Mouse (Mus musculus) intestine, embryonic 15.5 days (tissue): ENCODE data around the gene Gamt. TPM values are rescaled to one million over a fixed set of nuclear protein-coding genes. Genes with fewer than 3 reads are reported as not detected.

Source experiments
- ATAC-seq: fragments of 200-750 bp; cut with Nextera tagmentation; 2 replicates; pipeline ENCODE4 v1.8.0; 2017; ENCODE audit warnings: moderate TSS enrichment, moderate library complexity
- H3K27ac ChIP-seq: fragments of 300-500 bp; sonication (generic); 2 replicates; pipeline ENCODE4 v1.5.1; 2015; ENCODE audit warnings: mild to moderate bottlenecking, inconsistent platforms
- H3K27me3 ChIP-seq: fragments of 300-500 bp; sonication (generic); replicated peaks from 2 replicates; pipeline ENCODE4 v1.6.1; 2015; ENCODE audit warnings: inconsistent platforms
- H3K36me3 ChIP-seq: fragments of 300-500 bp; sonication (generic); 2 replicates; pipeline ENCODE4 v1.6.1; 2015; ENCODE audit warnings: inconsistent platforms
- H3K4me1 ChIP-seq: fragments of 300-500 bp; sonication (generic); replicated peaks from 2 replicates; pipeline ENCODE4 v1.6.1; 2015; ENCODE audit warnings: inconsistent platforms
- H3K4me2 ChIP-seq: fragments of 300-500 bp; sonication (generic); replicated peaks from 2 replicates; pipeline ENCODE4 v1.6.1; 2015; ENCODE audit warnings: mild to moderate bottlenecking, inconsistent platforms
- H3K4me3 ChIP-seq: fragments of 300-500 bp; sonication (generic); replicated peaks from 2 replicates; pipeline ENCODE4 v1.5.1; 2015; ENCODE audit warnings: inconsistent platforms
- H3K9ac ChIP-seq: fragments of 300-500 bp; sonication (generic); 2 replicates; pipeline ENCODE4 v1.6.1; 2015; ENCODE audit warnings: inconsistent platforms
- H3K9me3 ChIP-seq: fragments of 300-500 bp; sonication (generic); 2 replicates; pipeline ENCODE4 v1.6.1; 2016; ENCODE audit warnings: inconsistent platforms
- WGBS: fragments of 180-500 bp; shearing (Covaris S2); methylation state at CpG from one replicate; pipeline ENCODE4 v1.1.7; 2015; 5-methylcytosine and 5-hydroxymethylcytosine counted together
- polyA plus RNA-seq: library from polyadenylated mRNA; unstranded; fragments of >200 nt; fragmentation: Nextera tagmentation; extraction: Ambion mirVana; gene quantifications from 2 replicates; pipeline ENCODE4 v1.2.1, GENCODE M21; 2015

Gamt gene
- polyA plus RNA-seq, result 71.0 and 112 TPM in 2 replicates

DNA sequence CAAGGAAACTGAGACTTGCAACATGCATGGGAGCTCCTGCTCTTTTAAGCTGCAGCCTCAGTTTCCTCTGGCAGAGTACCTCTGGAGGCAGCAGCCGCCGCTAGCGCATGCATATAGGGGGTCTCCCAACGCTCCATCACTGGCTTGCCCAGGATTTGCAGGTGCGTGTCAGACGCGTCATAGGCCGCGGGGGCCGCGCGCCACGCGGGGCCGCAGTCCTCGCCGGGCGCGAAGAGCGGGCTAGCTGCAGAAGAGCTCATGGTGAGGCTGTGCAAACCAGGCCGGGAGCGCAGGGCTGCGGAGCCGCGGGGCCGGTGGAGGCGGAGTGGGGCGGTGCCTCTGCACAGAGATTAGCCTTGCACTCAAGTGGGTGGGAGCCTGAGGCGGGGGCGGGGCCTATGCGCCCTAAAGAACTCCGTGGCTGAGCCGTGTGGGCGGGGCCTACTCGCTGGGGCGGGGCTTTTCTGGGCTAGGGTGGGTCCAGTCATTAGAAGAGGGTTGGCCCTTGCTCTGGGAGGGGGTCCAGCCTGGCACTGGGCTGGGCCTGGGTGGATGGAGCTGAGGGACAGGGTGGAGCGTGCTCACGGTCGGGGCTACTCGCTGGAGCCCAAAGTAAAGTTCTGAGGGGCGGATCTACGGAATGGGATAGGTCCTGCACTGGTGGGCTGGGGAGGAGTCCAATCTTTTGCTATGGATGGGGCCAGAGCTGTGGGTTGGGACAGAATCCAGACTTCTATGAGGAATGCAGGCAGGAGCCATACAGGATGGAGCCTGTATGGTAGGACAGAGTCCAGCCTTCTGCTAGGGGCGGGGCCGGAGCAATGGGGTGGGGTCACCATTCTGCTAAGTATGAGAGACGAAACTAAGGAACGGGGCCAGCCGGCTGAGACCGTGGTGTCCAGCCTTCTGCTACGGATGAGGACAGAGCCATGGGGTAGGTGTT is at the start of gene Gamt, which contains the start of gene Dazap1:
Gene Gamt (minus strand): TSS at position 371 of the 943 bp plus-strand sequence.
Gene Dazap1 (plus strand): TSS at position 845 of the 943 bp plus-strand sequence.
- Histone ChIP-seq H3K27me3 (no peaks in the 10 kb centered on the region), H3K4me3 (peak within 1 kb of the TSS; percentile 49), H3K9ac (peak within 1 kb of the TSS; percentile 61), H3K27ac (peak within 1 kb of the TSS; percentile 99), H3K4me1 (peaks cover 33% of the 10 kb centered on the region), H3K9me3 (no peaks in the 10 kb centered on the region), H3K36me3 (peaks cover 24% of the 10 kb centered on the region), H3K4me2 (peak within 1 kb of the TSS; percentile 92)
- WGBS, result under 1% methylated on average over 49 of the region's 49 CpGs
- peak; percentile 90 for ATAC-seq

GRCm38 (mm10) chr10:80304862-80305261 is 44.0 kb upstream of the Gamt start:
- no peak overlapping the region for H3K27ac ChIP-seq
- 13% methylated on average over 25 of the region's 25 CpGs for WGBS
- H3K4me2 ChIP-seq, result peak overlapping the region; percentile 46
- peak; percentile 52; the same call in 1 of the 2 replicates for ATAC-seq
- H3K4me3 ChIP-seq, result peak overlapping the region; percentile 11; the same call in 1 of the 2 replicates
- H3K36me3 ChIP-seq, result no peaks in the 10 kb centered on the region
- no peaks in the 10 kb centered on the region for H3K9me3 ChIP-seq
- H3K4me1 ChIP-seq, result peaks cover 12% of the 10 kb centered on the region
- no peak overlapping the region for H3K9ac ChIP-seq
- peaks cover 53% of the 10 kb centered on the region for H3K27me3 ChIP-seq

- Histone ChIP-seq H3K9me3 (no peaks in the 10 kb centered on the region), H3K27ac (no peak overlapping the region), H3K27me3 (peaks cover 57% of the 10 kb centered on the region), H3K4me2 (peak overlapping the region; percentile 46), H3K4me3 (peak overlapping the region; percentile 11; the same call in 1 of the 2 replicates), H3K36me3 (no peaks in the 10 kb centered on the region), H3K9ac (no peak overlapping the region), H3K4me1 (peaks cover 12% of the 10 kb centered on the region)
- WGBS, result 23% methylated on average over 12 of the region's 12 CpGs
- ATAC-seq, result no peak
These were observed 43.6 kb upstream of the Gamt start for GRCm38 (mm10) chr10:80304458-80304857.

DNA sequence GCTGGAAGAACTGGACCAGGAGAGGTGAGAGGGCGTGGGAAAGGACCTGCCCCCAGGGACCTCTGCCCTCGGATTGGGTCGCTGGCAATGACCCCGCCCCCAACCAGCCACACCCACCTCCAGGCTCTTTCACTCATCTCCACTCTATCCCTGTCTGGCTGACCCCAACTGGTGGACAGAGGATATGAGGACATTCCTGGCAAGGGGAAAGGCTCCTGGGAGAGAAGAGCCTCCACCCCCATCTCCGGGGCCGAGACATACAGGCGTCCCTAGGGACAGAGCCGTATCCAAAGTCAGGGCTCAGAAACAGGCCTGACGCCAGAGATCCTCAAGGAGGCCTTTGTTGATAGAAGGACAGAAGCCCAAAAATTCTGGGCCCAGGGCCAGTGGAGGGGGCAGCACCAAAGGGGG is 41.7 kb upstream of the Gamt start:
- Histone ChIP-seq H3K27me3 (peaks cover 73% of the 10 kb centered on the region), H3K4me2 (peak overlapping the region; percentile 17), H3K36me3 (no peaks in the 10 kb centered on the region)

DNA sequence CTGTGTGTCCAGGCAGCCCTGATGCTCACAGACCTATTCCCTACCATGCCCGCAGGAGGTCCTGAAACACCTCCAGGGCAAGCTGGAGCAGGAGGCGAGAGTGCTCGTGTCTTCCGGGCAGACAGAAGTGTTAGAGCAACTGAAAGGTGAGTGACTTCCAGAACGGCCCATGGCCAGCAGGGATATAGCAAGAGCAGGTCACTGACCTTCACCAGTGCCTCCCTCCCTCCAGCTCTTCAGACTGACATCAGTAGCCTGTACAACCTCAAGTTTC is 41.2 kb upstream of the Gamt start:
- H3K4me3 ChIP-seq, result no peak overlapping the region
- peaks cover 76% of the 10 kb centered on the region for H3K27me3 ChIP-seq
- no peaks in the 10 kb centered on the region for H3K36me3 ChIP-seq
- WGBS, result 51% methylated on average over 5 of the region's 5 CpGs
- H3K27ac ChIP-seq, result peak overlapping the region; percentile 40; the same call in 1 of the 2 replicates
- H3K9ac ChIP-seq, result 0 out of 2 replicates have a peak overlapping the region, but pooled peaks have one; percentile 6
- ATAC-seq, result no peak
- peaks cover 12% of the 10 kb centered on the region for H3K4me1 ChIP-seq
- no peaks in the 10 kb centered on the region for H3K9me3 ChIP-seq
- peak overlapping the region; percentile 17 for H3K4me2 ChIP-seq

More for the DNA sequence above, 41.7 kb upstream of the Gamt start:
- 11% methylated on average over 9 of the region's 9 CpGs for WGBS
- no peaks in the 10 kb centered on the region for H3K9me3 ChIP-seq
- ATAC-seq, result peak; percentile 39
- no peak overlapping the region for H3K4me3 ChIP-seq
- H3K4me1 ChIP-seq, result peaks cover 12% of the 10 kb centered on the region
- H3K27ac ChIP-seq, result peak overlapping the region; percentile 40; the same call in 1 of the 2 replicates
- H3K9ac ChIP-seq, result 0 out of 2 replicates have a peak overlapping the region, but pooled peaks have one; percentile 6

DNA sequence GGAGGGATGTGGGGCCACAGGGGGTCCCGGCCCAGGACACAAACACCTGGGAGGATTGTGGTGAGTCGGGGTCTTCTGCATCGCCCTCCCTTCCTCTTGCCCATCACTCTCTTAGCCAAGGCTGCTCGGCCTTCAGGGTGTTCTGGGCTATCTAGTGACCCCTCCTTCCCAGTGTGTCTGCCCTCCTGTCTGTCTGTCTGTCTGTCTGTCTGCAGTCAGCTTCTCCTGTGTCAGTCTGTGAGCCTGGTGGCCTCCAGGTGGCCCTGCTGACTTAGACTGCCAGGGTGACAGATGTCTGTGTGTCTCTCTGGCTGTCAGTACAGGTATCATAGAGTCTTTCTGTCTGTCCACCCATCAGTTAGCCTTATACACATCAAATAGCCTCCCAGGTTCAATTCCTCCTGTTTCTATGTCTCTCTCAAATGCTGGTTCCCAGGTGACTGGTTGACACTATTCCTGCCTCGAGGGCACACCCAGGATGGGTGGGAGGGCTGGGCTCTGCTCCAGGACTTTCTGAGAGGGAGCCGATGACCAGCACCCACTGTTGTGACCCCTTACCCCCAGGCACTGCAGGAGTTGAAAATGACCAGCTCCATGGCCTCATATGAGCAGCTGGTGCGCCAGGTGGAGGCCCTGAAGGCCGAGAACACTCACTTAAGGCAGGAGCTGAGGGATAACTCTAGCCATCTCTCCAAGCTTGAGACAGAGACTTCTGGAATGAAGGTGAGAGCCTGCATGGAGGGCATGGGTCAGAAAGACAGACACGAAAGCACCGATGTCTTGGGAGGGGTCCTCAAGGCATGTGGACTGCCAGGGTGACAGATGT is 40.7 kb upstream of the Gamt start:
- no peak for ATAC-seq
- Histone ChIP-seq H3K36me3 (no peaks in the 10 kb centered on the region), H3K9me3 (no peaks in the 10 kb centered on the region), H3K27me3 (peaks cover 74% of the 10 kb centered on the region), H3K4me2 (peak overlapping the region; percentile 9; the same call in 1 of the 2 replicates), H3K4me1 (peaks cover 12% of the 10 kb centered on the region), H3K27ac (no peak overlapping the region), H3K4me3 (0 out of 2 replicates have a peak overlapping the region, but pooled peaks have one; percentile 2), H3K9ac (0 out of 2 replicates have a peak overlapping the region, but pooled peaks have one; percentile 6)
- WGBS, result 76% methylated on average over 10 of the region's 10 CpGs

- Histone ChIP-seq H3K27me3 (peaks cover 68% of the 10 kb centered on the region), H3K4me3 (0 out of 2 replicates have a peak overlapping the region, but pooled peaks have one; percentile 2), H3K9me3 (no peaks in the 10 kb centered on the region), H3K4me2 (0 out of 2 replicates have a peak overlapping the region, but pooled peaks have one; percentile 2), H3K36me3 (no peaks in the 10 kb centered on the region), H3K9ac (no peak overlapping the region), H3K27ac (no peak overlapping the region), H3K4me1 (peaks cover 17% of the 10 kb centered on the region)
- no peak for ATAC-seq
- WGBS, result 35% methylated on average over 11 of the region's 11 CpGs
These were observed 39.9 kb upstream of the Gamt start for GRCm38 (mm10) chr10:80300672-80301181.

DNA sequence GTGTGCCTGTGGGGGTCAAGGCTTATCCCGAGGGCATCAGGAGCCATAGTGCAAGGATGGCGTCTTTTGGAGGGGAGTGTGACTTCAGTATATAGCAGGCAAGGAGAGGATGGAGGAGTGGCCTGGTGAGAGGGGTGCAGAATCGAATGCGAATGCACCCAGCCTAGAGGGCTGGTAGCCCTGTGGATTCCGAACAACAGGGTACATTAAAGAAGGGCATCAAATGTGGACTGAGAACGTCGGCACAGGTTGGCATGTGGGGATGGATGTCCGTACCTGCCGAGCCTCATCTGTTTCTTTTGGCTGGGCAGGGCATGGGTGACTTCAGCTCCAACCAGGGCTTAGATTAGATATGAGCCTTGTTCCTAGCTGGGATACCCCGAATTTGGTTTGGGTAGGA is 39.0 kb upstream of the Gamt start:
- peaks cover 2% of the 10 kb centered on the region; the same call in 1 of the 2 replicates for H3K36me3 ChIP-seq
- no peak overlapping the region for H3K4me2 ChIP-seq
- no peaks in the 10 kb centered on the region for H3K9me3 ChIP-seq
- peaks cover 21% of the 10 kb centered on the region for H3K4me1 ChIP-seq
- H3K9ac ChIP-seq, result 0 out of 2 replicates have a peak overlapping the region, but pooled peaks have one; percentile 8
- 51% methylated on average over 10 of the region's 10 CpGs for WGBS
- H3K4me3 ChIP-seq, result no peak overlapping the region; the same call in 1 of the 2 replicates
- ATAC-seq, result no peak
- H3K27ac ChIP-seq, result no peak overlapping the region
- peaks cover 59% of the 10 kb centered on the region for H3K27me3 ChIP-seq

DNA sequence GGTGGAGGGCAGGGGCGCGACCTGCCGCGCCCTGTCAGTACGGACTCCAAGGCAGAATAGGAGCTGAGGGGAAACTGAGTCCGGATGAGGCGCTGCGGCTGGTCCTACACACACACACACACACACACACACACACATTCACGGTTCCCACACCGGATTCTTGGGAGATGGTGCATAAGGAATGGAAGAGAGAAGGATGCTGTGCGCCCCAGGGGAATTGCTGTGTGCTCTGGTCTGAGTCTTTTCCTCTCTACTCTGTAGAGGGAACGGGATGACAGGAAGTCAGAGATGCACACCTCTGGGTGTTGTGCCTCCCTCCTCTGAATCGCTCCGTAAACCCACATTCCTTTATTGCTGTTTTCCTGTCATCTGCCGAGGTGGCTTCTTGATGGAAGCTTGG is 38.5 kb upstream of the Gamt start:
- 16% methylated on average over 15 of the region's 15 CpGs for WGBS
- no peak for ATAC-seq
- Histone ChIP-seq H3K4me3 (peak overlapping the region; percentile 9; the same call in 1 of the 2 replicates), H3K36me3 (peaks cover 7% of the 10 kb centered on the region), H3K4me2 (peak overlapping the region; percentile 17; the same call in 1 of the 2 replicates), H3K27ac (no peak overlapping the region), H3K4me1 (peaks cover 22% of the 10 kb centered on the region), H3K9ac (no peak overlapping the region; the same call in 1 of the 2 replicates), H3K27me3 (peaks cover 53% of the 10 kb centered on the region), H3K9me3 (no peaks in the 10 kb centered on the region)

DNA sequence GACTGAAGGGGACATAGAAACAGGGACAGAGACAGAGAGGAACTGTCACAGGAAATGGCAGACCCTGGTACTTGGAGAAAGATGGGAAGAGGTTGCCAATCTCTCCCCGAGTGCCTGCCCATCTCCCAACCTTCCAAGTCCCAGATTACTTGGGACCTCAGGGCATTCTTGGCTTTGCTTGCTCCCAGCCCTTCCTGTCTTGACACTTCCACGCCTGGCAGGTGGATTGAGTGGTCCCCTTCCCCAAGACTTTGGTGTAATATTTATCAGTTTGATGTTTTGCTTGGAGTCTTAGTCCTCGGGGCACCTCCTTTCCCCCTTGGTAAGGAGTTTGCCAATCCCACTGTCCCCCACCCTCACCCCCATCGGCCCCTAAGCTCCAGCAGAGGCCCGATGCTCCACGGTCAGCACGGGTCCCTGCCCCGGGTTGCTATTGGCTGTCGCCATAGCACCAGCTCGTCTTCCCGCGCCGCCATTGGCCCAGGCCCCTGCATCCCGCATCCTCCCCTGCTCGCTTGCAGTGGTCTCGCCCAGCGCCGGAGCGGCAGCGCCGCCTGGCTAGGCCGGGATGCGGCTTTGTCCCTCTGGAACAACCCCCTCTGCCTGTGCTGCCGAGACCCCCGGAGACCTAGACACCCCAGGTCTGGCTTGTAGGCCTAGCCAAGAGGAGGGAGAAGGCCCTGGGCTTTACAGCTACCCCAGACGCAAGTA is 37.9 kb upstream of the Gamt start:
- Histone ChIP-seq H3K27me3 (peaks cover 51% of the 10 kb centered on the region), H3K4me1 (peaks cover 27% of the 10 kb centered on the region), H3K27ac (no peak overlapping the region), H3K9me3 (no peaks in the 10 kb centered on the region), H3K4me3 (peak overlapping the region; percentile 9; the same call in 1 of the 2 replicates), H3K9ac (no peak overlapping the region; the same call in 1 of the 2 replicates), H3K36me3 (peaks cover 12% of the 10 kb centered on the region), H3K4me2 (peak overlapping the region; percentile 17; the same call in 1 of the 2 replicates)
- ATAC-seq, result peak; percentile 18; the same call in 1 of the 2 replicates
- WGBS, result 5% methylated on average over 26 of the region's 26 CpGs
